Mouse (Mus musculus) lung, embryonic 16.5 days (tissue): ENCODE results near the gene Ech1. TPM values are rescaled to one million over a fixed set of nuclear protein-coding genes. Genes with fewer than 3 reads are reported as not detected.
A peak's percentile ranks its signal among the peaks of the same experiment; 100 is the strongest.

Source experiments
- ATAC-seq: fragments of 200-750 bp; cut with Nextera tagmentation; 2 replicates; pipeline ENCODE4 v1.8.0; 2017; ENCODE audit warnings: low read depth, mild to moderate bottlenecking, moderate library complexity
- H3K27ac ChIP-seq: fragments of 300-500 bp; sonication (generic); 2 replicates; pipeline ENCODE4 v1.5.1; 2014; ENCODE audit warnings: mild to moderate bottlenecking, control low read depth, low read length
- H3K27me3 ChIP-seq: fragments of 300-500 bp; sonication (generic); 2 replicates; pipeline ENCODE4 v1.6.1; 2014; ENCODE audit warnings: low read depth, low read length, mixed read lengths; ENCODE audit not compliant: control insufficient read depth, insufficient read depth
- H3K36me3 ChIP-seq: fragments of 300-500 bp; sonication (generic); 2 replicates; pipeline ENCODE4 v1.6.1; 2014; ENCODE audit warnings: low read length; ENCODE audit not compliant: control insufficient read depth, insufficient read depth
- H3K4me1 ChIP-seq: fragments of 300-500 bp; sonication (generic); replicated peaks from 2 replicates; pipeline ENCODE4 v1.6.1; 2014; ENCODE audit warnings: low read length, mixed read lengths; ENCODE audit not compliant: control insufficient read depth, insufficient read depth
- H3K4me2 ChIP-seq: fragments of 300-500 bp; sonication (generic); 2 replicates; pipeline ENCODE4 v1.6.1; 2014; ENCODE audit warnings: low read depth, low read length, control low read depth
- H3K4me3 ChIP-seq: fragments of 300-500 bp; sonication (generic); 2 replicates; pipeline ENCODE4 v1.5.1; 2014; ENCODE audit warnings: mild to moderate bottlenecking, low read length, control low read depth
- H3K9ac ChIP-seq: fragments of 300-500 bp; sonication (generic); 2 replicates; pipeline ENCODE4 v1.6.1; 2014; ENCODE audit warnings: low read length, control low read depth
- H3K9me3 ChIP-seq: fragments of 300-500 bp; sonication (generic); 2 replicates; pipeline ENCODE4 v1.6.1; 2016; ENCODE audit warnings: low read length; ENCODE audit not compliant: control insufficient read depth
- WGBS: fragments of 180-500 bp; shearing (Covaris S2); extraction: QIAGEN DNeasy Blood & Tissue Kit; methylation state at CpG from one replicate; pipeline ENCODE4 v1.1.7; 2014; 5-methylcytosine and 5-hydroxymethylcytosine counted together
- polyA plus RNA-seq: library from polyadenylated mRNA; unstranded; fragments of >200 nt; fragmentation: Nextera tagmentation; extraction: Ambion mirVana; gene quantifications from 2 replicates; pipeline ENCODE4 v1.2.1, GENCODE M21; 2015

Gene Ech1
- polyA plus RNA-seq, 1 experiment from 2014 or later = 184 TPM

- 81% methylated on average over 9 of the region's 9 CpGs for WGBS
- Histone ChIP-seq H3K4me2 (no peak overlapping the region), H3K4me1 (peaks cover 47% of the 10 kb centered on the region), H3K27ac (no peak overlapping the region), H3K9me3 (no peaks in the 10 kb centered on the region), H3K4me3 (no peak overlapping the region), H3K9ac (no peak overlapping the region), H3K36me3 (peaks cover 86% of the 10 kb centered on the region), H3K27me3 (no peaks in the 10 kb centered on the region)
- ATAC-seq = no peak
These were observed 8.8 kb upstream of the Ech1 start for GRCm38 (mm10) chr7:28816201-28816600.

GRCm38 (mm10) chr7:28816920-28817319, 8.1 kb upstream of the Ech1 start:
- ATAC-seq = no peak
- H3K4me3 ChIP-seq = no peak overlapping the region
- H3K4me2 ChIP-seq = no peak overlapping the region
- no peak overlapping the region for H3K27ac ChIP-seq
- peaks cover 91% of the 10 kb centered on the region for H3K36me3 ChIP-seq
- H3K4me1 ChIP-seq = peaks cover 47% of the 10 kb centered on the region
- WGBS = 86% methylated on average over 10 of the region's 10 CpGs
- H3K9ac ChIP-seq = no peak overlapping the region
- no peaks in the 10 kb centered on the region for H3K9me3 ChIP-seq
- no peaks in the 10 kb centered on the region for H3K27me3 ChIP-seq

- Histone ChIP-seq H3K36me3 (peaks cover 90% of the 10 kb centered on the region), H3K27ac (no peak overlapping the region), H3K4me2 (no peak overlapping the region), H3K9me3 (no peaks in the 10 kb centered on the region), H3K27me3 (no peaks in the 10 kb centered on the region), H3K9ac (no peak overlapping the region), H3K4me1 (peaks cover 41% of the 10 kb centered on the region), H3K4me3 (no peak overlapping the region)
- WGBS = 70% methylated on average over 6 of the region's 6 CpGs
- no peak for ATAC-seq
These were observed 7.5 kb upstream of the Ech1 start for GRCm38 (mm10) chr7:28817524-28817923.

GRCm38 (mm10) chr7:28817957-28818356, 7.1 kb upstream of the Ech1 start:
- peaks cover 36% of the 10 kb centered on the region for H3K4me1 ChIP-seq
- no peak overlapping the region for H3K9ac ChIP-seq
- 75% methylated on average over 4 of the region's 4 CpGs for WGBS

GRCm38 (mm10) chr7:28818436-28818835, 6.6 kb upstream of the Ech1 start:
- no peak overlapping the region for H3K27ac ChIP-seq
- no peak overlapping the region for H3K4me2 ChIP-seq
- no peak overlapping the region for H3K4me3 ChIP-seq
- peaks cover 87% of the 10 kb centered on the region for H3K36me3 ChIP-seq
- ATAC-seq = no peak
- no peaks in the 10 kb centered on the region for H3K27me3 ChIP-seq
- peaks cover 31% of the 10 kb centered on the region for H3K4me1 ChIP-seq
- no peaks in the 10 kb centered on the region for H3K9me3 ChIP-seq
- H3K9ac ChIP-seq = no peak overlapping the region
- 77% methylated on average over 17 of the region's 18 CpGs for WGBS

More at GRCm38 (mm10) chr7:28817957-28818356, 7.1 kb upstream of the Ech1 start:
- peaks cover 92% of the 10 kb centered on the region for H3K36me3 ChIP-seq
- no peaks in the 10 kb centered on the region for H3K9me3 ChIP-seq
- no peaks in the 10 kb centered on the region for H3K27me3 ChIP-seq
- H3K4me2 ChIP-seq = no peak overlapping the region
- no peak for ATAC-seq
- no peak overlapping the region for H3K27ac ChIP-seq
- H3K4me3 ChIP-seq = no peak overlapping the region

GRCm38 (mm10) chr7:28818861-28819452, 6.1 kb upstream of the Ech1 start:
- no peak overlapping the region for H3K4me2 ChIP-seq
- 94% methylated on average over 4 of the region's 4 CpGs for WGBS
- H3K27me3 ChIP-seq = no peaks in the 10 kb centered on the region
- no peaks in the 10 kb centered on the region for H3K9me3 ChIP-seq
- peaks cover 29% of the 10 kb centered on the region for H3K4me1 ChIP-seq
- peaks cover 82% of the 10 kb centered on the region for H3K36me3 ChIP-seq
- no peak for ATAC-seq
- H3K27ac ChIP-seq = no peak overlapping the region
- no peak overlapping the region for H3K4me3 ChIP-seq
- no peak overlapping the region for H3K9ac ChIP-seq

GRCm38 (mm10) chr7:28819571-28819970, 5.4 kb upstream of the Ech1 start:
- no peak overlapping the region for H3K4me3 ChIP-seq
- 79% methylated on average over 4 of the region's 4 CpGs for WGBS
- peak overlapping the region; percentile 48; the same call in 1 of the 2 replicates for H3K27ac ChIP-seq
- H3K4me2 ChIP-seq = no peak overlapping the region
- peaks cover 76% of the 10 kb centered on the region for H3K36me3 ChIP-seq
- no peaks in the 10 kb centered on the region for H3K27me3 ChIP-seq
- no peak for ATAC-seq
- no peaks in the 10 kb centered on the region for H3K9me3 ChIP-seq
- H3K4me1 ChIP-seq = peaks cover 30% of the 10 kb centered on the region
- H3K9ac ChIP-seq = no peak overlapping the region

- ATAC-seq = peak; percentile 9; the same call in 1 of the 2 replicates
- H3K27ac ChIP-seq = 0 out of 2 replicates have a peak overlapping the region, but pooled peaks have one; percentile 48
- H3K4me2 ChIP-seq = no peak overlapping the region
- no peak overlapping the region for H3K9ac ChIP-seq
- H3K9me3 ChIP-seq = no peaks in the 10 kb centered on the region
- no peak overlapping the region for H3K4me3 ChIP-seq
- 59% methylated on average over 12 of the region's 12 CpGs for WGBS
- peaks cover 65% of the 10 kb centered on the region for H3K36me3 ChIP-seq
- H3K27me3 ChIP-seq = no peaks in the 10 kb centered on the region
- peaks cover 27% of the 10 kb centered on the region for H3K4me1 ChIP-seq
These were observed 4.4 kb upstream of the Ech1 start for GRCm38 (mm10) chr7:28820358-28821260.

GRCm38 (mm10) chr7:28821261-28821831, 3.7 kb upstream of the Ech1 start:
- peaks cover 58% of the 10 kb centered on the region for H3K36me3 ChIP-seq
- no peak overlapping the region for H3K9ac ChIP-seq
- 67% methylated on average over 10 of the region's 10 CpGs for WGBS
- H3K27ac ChIP-seq = no peak overlapping the region
- H3K4me2 ChIP-seq = no peak overlapping the region
- ATAC-seq = no peak
- H3K4me3 ChIP-seq = no peak overlapping the region
- H3K27me3 ChIP-seq = no peaks in the 10 kb centered on the region
- no peaks in the 10 kb centered on the region for H3K9me3 ChIP-seq
- H3K4me1 ChIP-seq = peaks cover 31% of the 10 kb centered on the region
